Mouse (Mus musculus): ENCODE results near the gene Myt1l.

DNA sequence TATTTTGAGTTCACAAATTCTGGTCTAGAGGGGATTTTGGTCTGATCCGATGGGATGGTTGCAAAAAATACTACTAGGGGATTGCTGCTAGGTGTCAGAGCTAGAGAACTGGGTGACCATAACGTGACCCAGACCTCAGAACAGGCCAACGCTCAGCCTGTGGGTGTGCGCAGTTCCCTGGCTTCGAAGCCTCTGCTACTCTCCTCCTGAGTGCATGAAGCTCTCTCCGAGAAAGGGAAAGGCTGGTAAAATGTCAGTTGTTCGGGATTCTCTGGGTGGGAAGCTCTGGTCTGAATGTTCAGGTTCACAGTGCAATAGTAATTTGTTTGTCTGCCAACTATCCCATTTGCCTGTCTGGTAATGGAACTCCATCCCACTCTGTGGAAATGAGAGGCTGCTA is 116.5 kb downstream of the Myt1l start:
- no peak for TF ChIP-seq CTCF (IDR thresholded peaks at IDR 0.05; ENCODE audit: low read depth)
- no peak for TF ChIP-seq EP300 (IDR thresholded peaks at IDR 0.05; ENCODE audit: low read depth)

All from heart, postnatal 0 days (tissue).